Mouse (Mus musculus): ENCODE measurements around the gene Yy1.

- no peak for TF ChIP-seq CTCF (IDR thresholded peaks at IDR 0.05; ENCODE audit: insufficient read depth, low read depth, low read length)
- TF ChIP-seq POLR2A (IDR thresholded peaks at IDR 0.05; ENCODE audit: insufficient read depth, low read depth, low read length), result no peak
Observed at GRCm38 (mm10) chr12:108760500-108761020, 32.2 kb upstream of the Yy1 start.

Data from olfactory bulb, adult 2 months (tissue).